Mouse (Mus musculus) erythroblast, embryonic 14.5 days (primary cell): ENCODE data around the gene Rftn1.

Source experiments
- GATA1 ChIP-seq: IDR thresholded peaks from 2 replicates; pipeline ENCODE4 v1.6.1; 2012; ENCODE audit warnings: low read length, inconsistent platforms, mixed read lengths
- TAL1 ChIP-seq: IDR thresholded peaks from 3 replicates; pipeline ENCODE4 v1.6.1; 2012; ENCODE audit warnings: low read length, inconsistent platforms, mixed read lengths

DNA sequence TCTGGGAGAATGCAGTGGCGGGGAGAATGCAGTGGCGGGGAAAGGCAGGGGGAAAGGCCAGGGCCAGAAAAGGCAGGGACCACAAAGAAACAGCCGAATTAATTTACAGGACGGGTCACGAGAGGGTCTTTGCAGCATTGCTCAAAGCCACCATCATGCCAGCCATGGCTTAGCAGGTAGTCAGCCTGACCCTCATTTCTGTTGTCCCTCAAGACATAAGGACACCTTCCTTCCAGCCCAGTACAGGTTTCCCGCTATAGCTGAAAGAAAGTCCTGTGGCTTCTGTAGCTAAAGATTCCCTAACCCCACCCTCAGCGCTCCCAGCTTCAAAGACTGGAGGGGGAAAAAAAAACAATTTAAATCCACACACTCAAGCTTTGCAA lies 184.1 kb downstream of the Rftn1 start:
- TF ChIP-seq TAL1 (no peak), GATA1 (no peak)
